Mouse (Mus musculus): ENCODE results near the gene Ripor3. TPM values are rescaled to one million over a fixed set of nuclear protein-coding genes. Genes with fewer than 3 reads are reported as not detected.

The Ripor3 gene
- polyA plus RNA-seq, 1 experiment from 2014 or later: 5.9 TPM

DNA sequence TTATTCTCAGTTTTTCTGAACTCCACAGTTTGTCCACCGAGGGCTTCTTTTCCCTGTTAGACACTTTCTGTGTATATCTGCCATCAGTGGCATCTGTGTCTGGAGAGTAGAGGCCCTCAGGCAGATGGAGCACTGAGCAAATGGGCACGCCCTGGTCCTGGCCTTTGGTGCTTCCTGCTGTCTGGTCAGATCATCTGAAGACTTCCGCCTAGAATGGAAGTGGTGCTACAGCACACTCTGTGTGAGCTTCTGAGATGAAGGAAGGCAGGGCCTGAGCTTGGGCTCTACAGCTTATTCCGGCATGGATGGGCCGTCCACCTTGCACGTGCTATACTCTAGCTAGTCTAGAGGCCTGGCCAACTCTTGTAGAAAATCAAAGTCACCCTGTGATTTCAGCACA, 48.1 kb downstream of the Ripor3 start:
- ATAC-seq (ENCODE audit: low read depth) (no peak), DNase-seq (ENCODE audit: low spot score) (no peak)
- Histone ChIP-seq H3K27me3 (replicated peaks; ENCODE audit: control insufficient read depth, insufficient read depth, low read length) (no peaks in the 10 kb centered on the region), H3K9me3 (ENCODE audit: control insufficient read depth, low read length) (no peaks in the 10 kb centered on the region), H3K36me3 (ENCODE audit: control insufficient read depth, insufficient read depth, low read length) (peaks cover 27% of the 10 kb centered on the region), H3K4me3 (ENCODE audit: low read depth, low read length) (no peak overlapping the region), H3K4me1 (ENCODE audit: control insufficient read depth, insufficient read depth, low read length) (peaks cover 7% of the 10 kb centered on the region), H3K27ac (replicated peaks; ENCODE audit: low read depth, low read length) (no peak overlapping the region), H3K9ac (ENCODE audit: low read depth, low read length) (no peak overlapping the region), H3K4me2 (ENCODE audit: low read depth, low read length) (no peak overlapping the region)
- 80% methylated on average over 6 of the region's 6 CpGs for WGBS

DNA sequence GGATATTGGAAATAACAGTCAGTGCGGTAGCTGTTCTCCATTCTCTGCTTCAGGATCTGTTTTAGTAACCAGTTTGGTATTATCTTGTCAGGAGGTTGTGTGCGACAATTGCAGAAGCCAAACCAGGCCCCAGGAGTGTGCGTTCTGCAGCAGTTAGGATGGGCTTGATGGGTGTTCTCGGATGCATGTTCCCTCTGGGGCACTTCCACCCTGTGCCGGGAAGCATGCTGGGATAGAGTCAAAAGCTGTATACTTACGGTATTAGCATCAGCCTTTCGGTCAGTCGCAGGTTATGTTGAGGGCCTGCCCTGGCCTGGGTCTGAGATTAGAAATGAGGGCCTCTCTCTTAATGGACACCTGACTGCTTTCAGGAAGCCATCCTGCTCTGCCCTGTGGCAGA, 49.8 kb downstream of the Ripor3 start:
- 80% methylated on average over 8 of the region's 8 CpGs for WGBS
- H3K36me3 ChIP-seq (ENCODE audit: control insufficient read depth, insufficient read depth, low read length): peaks cover 10% of the 10 kb centered on the region; the same call in 1 of the 2 replicates
- DNase-seq (ENCODE audit: low spot score) (no peak), ATAC-seq (ENCODE audit: low read depth) (no peak)
- no peaks in the 10 kb centered on the region for H3K9me3 ChIP-seq (ENCODE audit: control insufficient read depth, low read length)
- H3K4me2 ChIP-seq (ENCODE audit: low read depth, low read length): no peak overlapping the region
- H3K4me1 ChIP-seq (ENCODE audit: control insufficient read depth, insufficient read depth, low read length): peaks cover 7% of the 10 kb centered on the region
- no peaks in the 10 kb centered on the region for H3K27me3 ChIP-seq (replicated peaks; ENCODE audit: control insufficient read depth, insufficient read depth, low read length)
- no peak overlapping the region for H3K27ac ChIP-seq (replicated peaks; ENCODE audit: low read depth, low read length)
- no peak overlapping the region for H3K9ac ChIP-seq (ENCODE audit: low read depth, low read length)
- no peak overlapping the region for H3K4me3 ChIP-seq (ENCODE audit: low read depth, low read length)

DNA sequence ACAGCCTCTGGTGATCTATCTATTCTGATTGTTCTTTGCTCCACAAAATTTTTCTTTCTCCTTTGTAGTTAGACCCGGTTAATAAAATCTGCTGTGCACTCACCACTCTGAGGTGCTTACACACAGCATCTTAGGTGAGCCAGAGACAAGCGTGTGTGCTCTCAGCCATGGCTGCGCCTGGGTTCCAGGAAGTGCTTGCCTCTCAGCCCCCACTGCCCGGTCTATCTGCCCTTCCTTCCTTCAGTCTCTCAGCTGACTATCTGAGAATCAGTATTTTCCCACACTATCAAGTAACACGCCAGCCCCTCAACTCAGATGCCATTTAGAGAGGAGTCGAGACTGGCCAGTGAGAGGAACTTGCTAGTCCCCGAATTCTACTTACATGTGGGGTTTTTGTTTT, 50.4 kb downstream of the Ripor3 start:
- no peak overlapping the region for H3K4me2 ChIP-seq (ENCODE audit: low read depth, low read length)
- peaks cover 7% of the 10 kb centered on the region for H3K4me1 ChIP-seq (ENCODE audit: control insufficient read depth, insufficient read depth, low read length)
- H3K27ac ChIP-seq (replicated peaks; ENCODE audit: low read depth, low read length): no peak overlapping the region
- no peak for ATAC-seq (ENCODE audit: low read depth)
- H3K36me3 ChIP-seq (ENCODE audit: control insufficient read depth, insufficient read depth, low read length): peaks cover 10% of the 10 kb centered on the region; the same call in 1 of the 2 replicates
- H3K4me3 ChIP-seq (ENCODE audit: low read depth, low read length): no peak overlapping the region
- no peak overlapping the region for H3K9ac ChIP-seq (ENCODE audit: low read depth, low read length)
- no peaks in the 10 kb centered on the region for H3K27me3 ChIP-seq (replicated peaks; ENCODE audit: control insufficient read depth, insufficient read depth, low read length)
- no peaks in the 10 kb centered on the region for H3K9me3 ChIP-seq (ENCODE audit: control insufficient read depth, low read length)
- no peak for DNase-seq (ENCODE audit: low spot score)
- 61% methylated on average over 7 of the region's 7 CpGs for WGBS

DNA sequence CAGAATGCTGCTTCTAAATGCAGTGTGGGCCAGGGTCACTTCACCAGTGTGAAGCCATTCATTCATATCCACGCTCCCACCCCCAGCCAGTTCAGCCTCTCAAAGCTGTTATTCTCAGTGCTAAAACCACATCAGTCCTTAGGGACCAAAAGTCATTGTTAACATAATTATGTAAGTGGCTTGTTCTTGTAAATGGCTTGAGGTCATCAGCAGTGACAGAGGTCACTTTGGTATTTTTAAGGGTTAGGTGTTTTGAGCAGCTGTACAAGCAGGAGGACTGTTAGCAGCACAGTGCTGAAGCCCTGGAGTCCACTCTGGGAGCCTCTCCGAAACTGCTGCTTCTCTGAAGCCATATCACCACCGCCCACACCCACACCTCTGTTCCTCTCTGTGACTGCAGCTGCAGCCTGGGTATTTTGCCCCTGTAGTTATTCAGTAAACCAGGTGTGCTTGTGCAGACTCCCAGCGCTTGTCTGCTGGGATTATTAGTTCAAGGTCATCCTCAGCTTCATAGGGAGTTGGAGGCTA, 51.0 kb downstream of the Ripor3 start:
- WGBS: 71% methylated on average over 4 of the region's 4 CpGs
- H3K27ac ChIP-seq (replicated peaks; ENCODE audit: low read depth, low read length): 0 out of 2 replicates have a peak overlapping the region, but pooled peaks have one; percentile 29
- H3K9ac ChIP-seq (ENCODE audit: low read depth, low read length): no peak overlapping the region
- ATAC-seq (ENCODE audit: low read depth) (no peak), DNase-seq (ENCODE audit: low spot score) (no peak)
- H3K27me3 ChIP-seq (replicated peaks; ENCODE audit: control insufficient read depth, insufficient read depth, low read length): no peaks in the 10 kb centered on the region
- no peak overlapping the region for H3K4me2 ChIP-seq (ENCODE audit: low read depth, low read length)
- H3K36me3 ChIP-seq (ENCODE audit: control insufficient read depth, insufficient read depth, low read length): peaks cover 13% of the 10 kb centered on the region; the same call in 1 of the 2 replicates
- H3K4me1 ChIP-seq (ENCODE audit: control insufficient read depth, insufficient read depth, low read length): peaks cover 7% of the 10 kb centered on the region
- no peak overlapping the region for H3K4me3 ChIP-seq (ENCODE audit: low read depth, low read length)
- H3K9me3 ChIP-seq (ENCODE audit: control insufficient read depth, low read length): no peaks in the 10 kb centered on the region

DNA sequence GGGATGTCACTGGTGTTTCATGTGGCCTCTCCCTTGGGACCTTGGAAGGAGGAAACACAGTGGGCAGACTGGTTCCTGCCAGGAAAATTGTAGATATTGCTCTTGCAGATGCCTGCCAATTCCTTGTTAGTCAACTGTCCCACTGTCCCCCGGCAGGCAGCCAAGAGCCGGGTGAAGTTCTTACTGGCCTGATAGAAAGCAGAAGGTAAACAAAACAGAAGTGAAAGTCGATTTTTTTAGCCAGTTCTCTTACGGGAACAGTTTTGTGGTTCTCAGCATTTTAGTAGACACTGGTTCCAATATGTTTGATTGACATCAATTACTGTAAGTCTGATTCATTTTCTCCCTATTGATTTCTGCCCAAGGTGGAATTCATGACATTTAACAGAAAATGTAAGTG, 51.6 kb downstream of the Ripor3 start:
- 0 out of 2 replicates have a peak overlapping the region, but pooled peaks have one; percentile 29 for H3K27ac ChIP-seq (replicated peaks; ENCODE audit: low read depth, low read length)
- no peaks in the 10 kb centered on the region for H3K9me3 ChIP-seq (ENCODE audit: control insufficient read depth, low read length)
- H3K4me3 ChIP-seq (ENCODE audit: low read depth, low read length): no peak overlapping the region
- no peak overlapping the region for H3K9ac ChIP-seq (ENCODE audit: low read depth, low read length)
- H3K4me1 ChIP-seq (ENCODE audit: control insufficient read depth, insufficient read depth, low read length): peaks cover 7% of the 10 kb centered on the region
- DNase-seq (ENCODE audit: low spot score): peak; percentile 82
- WGBS: 28% methylated on average over 4 of the region's 4 CpGs
- ATAC-seq (ENCODE audit: low read depth): no peak
- H3K27me3 ChIP-seq (replicated peaks; ENCODE audit: control insufficient read depth, insufficient read depth, low read length): no peaks in the 10 kb centered on the region
- H3K4me2 ChIP-seq (ENCODE audit: low read depth, low read length): no peak overlapping the region
- peaks cover 8% of the 10 kb centered on the region; the same call in 1 of the 2 replicates for H3K36me3 ChIP-seq (ENCODE audit: control insufficient read depth, insufficient read depth, low read length)

DNA sequence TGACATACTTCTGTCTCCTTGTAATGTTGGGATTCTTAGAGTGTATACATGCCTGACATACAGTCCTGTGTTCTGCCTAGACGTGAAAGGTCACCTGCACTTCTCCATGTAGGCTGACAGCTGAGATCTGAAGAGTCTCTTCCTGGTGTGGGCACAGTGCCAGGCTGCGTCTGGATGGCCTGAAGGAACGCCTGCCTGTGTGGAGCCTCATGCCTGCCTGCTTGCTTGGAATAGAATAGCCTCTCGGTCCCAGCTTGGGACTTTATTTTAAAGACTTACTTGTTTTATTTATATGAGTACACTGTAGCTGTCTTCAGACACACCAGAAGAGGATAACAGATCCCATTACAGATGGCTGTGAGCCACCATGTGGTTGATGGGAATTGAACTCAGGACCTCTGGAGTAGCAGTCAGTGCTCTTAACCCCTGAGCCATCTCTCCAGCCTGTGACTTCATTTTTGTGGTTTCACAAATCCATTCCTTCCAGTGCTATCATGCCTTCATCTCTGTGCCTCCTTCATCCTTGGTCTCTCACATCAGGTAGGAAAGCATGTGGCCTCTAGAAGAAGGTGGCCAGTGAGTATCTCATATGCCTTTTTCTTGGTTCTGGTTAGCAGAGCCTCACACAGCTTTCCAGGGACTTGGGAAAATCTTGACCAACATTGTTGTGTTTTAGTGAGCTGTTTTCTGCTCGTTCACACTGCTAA, 52.2 kb downstream of the Ripor3 start:
- DNase-seq (ENCODE audit: low spot score) (peak; percentile 50), ATAC-seq (ENCODE audit: low read depth) (no peak)
- Histone ChIP-seq H3K4me3 (ENCODE audit: low read depth, low read length) (no peak overlapping the region), H3K4me1 (ENCODE audit: control insufficient read depth, insufficient read depth, low read length) (peaks cover 7% of the 10 kb centered on the region), H3K27me3 (replicated peaks; ENCODE audit: control insufficient read depth, insufficient read depth, low read length) (no peaks in the 10 kb centered on the region), H3K4me2 (ENCODE audit: low read depth, low read length) (no peak overlapping the region), H3K27ac (replicated peaks; ENCODE audit: low read depth, low read length) (peak overlapping the region; percentile 33; the same call in 1 of the 2 replicates), H3K9ac (ENCODE audit: low read depth, low read length) (no peak overlapping the region), H3K9me3 (ENCODE audit: control insufficient read depth, low read length) (no peaks in the 10 kb centered on the region), H3K36me3 (ENCODE audit: control insufficient read depth, insufficient read depth, low read length) (0 out of 2 replicates have a peak, but pooled peaks cover 4% of the 10 kb centered on the region)
- 37% methylated on average over 5 of the region's 5 CpGs for WGBS

DNA sequence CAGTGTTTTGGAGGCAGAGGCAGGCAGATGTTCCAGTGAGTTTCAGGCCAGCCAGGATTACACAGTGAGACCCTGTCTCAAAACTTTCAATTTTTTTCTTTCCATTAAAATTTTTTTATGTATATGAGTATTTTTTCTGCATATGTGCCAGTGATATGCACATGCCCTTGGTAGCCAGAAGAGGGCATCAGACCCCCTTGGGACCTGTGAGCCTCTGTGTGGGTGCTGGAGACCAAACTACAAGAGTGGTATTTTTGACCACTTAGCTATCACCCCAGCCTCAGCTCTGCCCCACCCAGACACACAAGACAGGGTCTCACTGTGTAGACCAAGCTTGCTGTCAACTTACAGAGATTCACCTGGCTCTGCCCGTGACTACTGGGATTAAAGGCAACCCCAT, 52.9 kb downstream of the Ripor3 start:
- DNase-seq (ENCODE audit: low spot score): no peak
- no peak overlapping the region for H3K4me3 ChIP-seq (ENCODE audit: low read depth, low read length)
- H3K4me1 ChIP-seq (ENCODE audit: control insufficient read depth, insufficient read depth, low read length): peaks cover 7% of the 10 kb centered on the region
- 88% methylated on average over 1 of the region's 1 CpGs for WGBS
- no peak for ATAC-seq (ENCODE audit: low read depth)
- peak overlapping the region; percentile 33; the same call in 1 of the 2 replicates for H3K27ac ChIP-seq (replicated peaks; ENCODE audit: low read depth, low read length)
- no peaks in the 10 kb centered on the region for H3K9me3 ChIP-seq (ENCODE audit: control insufficient read depth, low read length)
- H3K36me3 ChIP-seq (ENCODE audit: control insufficient read depth, insufficient read depth, low read length): 0 out of 2 replicates have a peak, but pooled peaks cover 4% of the 10 kb centered on the region
- no peak overlapping the region for H3K4me2 ChIP-seq (ENCODE audit: low read depth, low read length)
- H3K27me3 ChIP-seq (replicated peaks; ENCODE audit: control insufficient read depth, insufficient read depth, low read length): no peaks in the 10 kb centered on the region
- H3K9ac ChIP-seq (ENCODE audit: low read depth, low read length): no peak overlapping the region

DNA sequence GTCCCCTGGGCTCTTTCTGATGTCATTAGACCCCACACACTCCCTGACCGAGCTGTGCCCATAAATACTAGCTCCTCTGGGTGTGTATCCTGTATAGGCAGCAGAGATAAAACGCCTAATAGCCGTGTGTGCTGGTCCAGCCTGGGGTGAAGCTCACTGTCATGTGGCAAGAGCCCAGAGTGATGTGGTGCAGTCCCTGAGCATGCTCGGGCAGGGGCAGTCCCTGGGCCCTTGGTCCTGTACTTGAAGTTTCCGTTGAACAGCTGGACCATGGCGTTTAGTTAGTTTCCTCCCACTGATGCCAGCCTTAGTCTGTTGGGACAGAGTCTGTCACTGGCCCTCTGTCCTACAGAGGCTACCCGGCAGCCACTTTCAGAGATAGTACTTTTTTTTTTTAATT, 55.5 kb downstream of the Ripor3 start:
- H3K36me3 ChIP-seq (ENCODE audit: control insufficient read depth, insufficient read depth, low read length): 0 out of 2 replicates have a peak, but pooled peaks cover 4% of the 10 kb centered on the region
- ATAC-seq (ENCODE audit: low read depth) (no peak), DNase-seq (ENCODE audit: low spot score) (no peak)
- H3K9me3 ChIP-seq (ENCODE audit: control insufficient read depth, low read length): no peaks in the 10 kb centered on the region
- no peak overlapping the region for H3K9ac ChIP-seq (ENCODE audit: low read depth, low read length)
- no peak overlapping the region for H3K27ac ChIP-seq (replicated peaks; ENCODE audit: low read depth, low read length)
- H3K4me2 ChIP-seq (ENCODE audit: low read depth, low read length): no peak overlapping the region
- WGBS: 80% methylated on average over 7 of the region's 7 CpGs
- no peaks in the 10 kb centered on the region for H3K27me3 ChIP-seq (replicated peaks; ENCODE audit: control insufficient read depth, insufficient read depth, low read length)
- peaks cover 7% of the 10 kb centered on the region for H3K4me1 ChIP-seq (ENCODE audit: control insufficient read depth, insufficient read depth, low read length)
- H3K4me3 ChIP-seq (ENCODE audit: low read depth, low read length): no peak overlapping the region
